Comparison of ENCODE assay signal across 11 mouse cellular contexts in genomic region chr17:27377151-27377550, GRCm38 (mm10).
DNase-seq lines count a peak whose midpoint lies in the region; ATAC-seq and TF ChIP-seq lines count a peak whose summit lies in the region.
"Had no signal": no experiment of that assay in that cellular context is flagged by ENCODE, and none has a peak within 500 bp of the region (broad histone marks: within the 10 kb centered on the region; RNA-seq: fewer than 3 reads in every experiment).

No protein-coding gene starts in this region.

- H3K36me3 ChIP-seq in liver, embryonic 14.5 days (replicated peaks; ENCODE audit: control insufficient read depth, insufficient read depth, low read depth): no peaks in the 10 kb centered on the region
- no peaks in the 10 kb centered on the region for H3K36me3 ChIP-seq in E14TG2a.4 (ENCODE audit: insufficient read depth, low read length)
- H3K36me3 ChIP-seq: liver, embryonic 15.5 days; midbrain, embryonic 15.5 days had no signal

- no peak for ATAC-seq in liver, embryonic 14.5 days (ENCODE audit: insufficient read depth)
- ATAC-seq: midbrain, embryonic 15.5 days had no signal

- intact Hi-C loops in gastrocnemius, adult 2 months (cut with DNase I): no loop called here

- no peak overlapping the region for H3K4me2 ChIP-seq in liver, embryonic 14.5 days (ENCODE audit: low read depth)
- H3K4me2 ChIP-seq: liver, embryonic 15.5 days; midbrain, embryonic 15.5 days had no signal

- no peak for DNase-seq in gastrocnemius, adult 2 months
- DNase-seq in gastrocnemius, postnatal 4 days (ENCODE audit: low spot score in 2 of 2): no peak
- no peak for DNase-seq in liver, embryonic 14.5 days (ENCODE audit: low read depth in 3 of 3, low spot score in 3 of 3)
- no peak for DNase-seq in liver
- DNase-seq in brain, embryonic 14.5 days (ENCODE audit: low read depth): no peak
- DNase-seq in embryo, embryonic 9.5 days (ENCODE audit: extremely low spot score): no peak
- DNase-seq: cerebellum, postnatal 25 days; kidney, postnatal 10 days had no signal

- 76% methylated on average over 1 of the region's 1 CpGs for WGBS in liver, embryonic 14.5 days (ENCODE audit: insufficient replicate concordance)

- H3K4me3 ChIP-seq in gastrocnemius, adult 2 months: no peak overlapping the region
- H3K4me3 ChIP-seq in liver, embryonic 14.5 days (ENCODE audit: insufficient read depth in 1 of 2, low read depth in 2 of 2, low read length in 2 of 2): no peak overlapping the region
- H3K4me3 ChIP-seq in E14TG2a.4 (replicated peaks; ENCODE audit: low read length): no peak overlapping the region
- H3K4me3 ChIP-seq: liver, embryonic 15.5 days; midbrain, embryonic 15.5 days had no signal

- no peaks in the 10 kb centered on the region for H3K9me3 ChIP-seq in liver, embryonic 14.5 days (ENCODE audit: control insufficient read depth, low read length)
- peaks cover 56% of the 10 kb centered on the region for H3K9me3 ChIP-seq in E14TG2a.4 (ENCODE audit: low read length)
- H3K9me3 ChIP-seq: liver, embryonic 15.5 days; midbrain, embryonic 15.5 days had no signal

- H3K9ac ChIP-seq in liver, embryonic 14.5 days (replicated peaks): no peak overlapping the region
- H3K9ac ChIP-seq: liver, embryonic 15.5 days; midbrain, embryonic 15.5 days had no signal

- TF ChIP-seq POLR2A in brain, embryonic 14.5 days (IDR thresholded peaks at IDR 0.05; ENCODE audit: borderline replicate concordance, extremely low read depth, insufficient read depth, insufficient read length, poor library complexity, severe bottlenecking): no peak

- H3K4me1 ChIP-seq in liver, embryonic 14.5 days (replicated peaks; ENCODE audit: control insufficient read depth in 2 of 2, insufficient read depth in 2 of 2, low read length in 1 of 2): no peaks in the 10 kb centered on the region
- H3K4me1 ChIP-seq in E14TG2a.4 (replicated peaks; ENCODE audit: low read depth, low read length): peaks cover 30% of the 10 kb centered on the region
- H3K4me1 ChIP-seq: liver, embryonic 15.5 days had no signal

- H3K27me3 ChIP-seq in liver, embryonic 14.5 days (ENCODE audit: control insufficient read depth, insufficient read depth, low read length): no peaks in the 10 kb centered on the region
- H3K27me3 ChIP-seq in E14TG2a.4 (ENCODE audit: insufficient read depth, low read length): peaks cover 13% of the 10 kb centered on the region
- H3K27me3 ChIP-seq: liver, embryonic 15.5 days; midbrain, embryonic 15.5 days had no signal

- TF ChIP-seq EP300 in liver, embryonic 14.5 days (IDR thresholded peaks at IDR 0.05; ENCODE audit: low read depth): no peak

- no peak overlapping the region for H3K27ac ChIP-seq in gastrocnemius, adult 2 months
- H3K27ac ChIP-seq in liver, embryonic 14.5 days: no peak overlapping the region
- H3K27ac ChIP-seq: liver, embryonic 15.5 days; midbrain, embryonic 15.5 days had no signal

- peak; percentile 37; the same call in 1 of the 2 replicates for TF ChIP-seq CTCF in gastrocnemius, adult 2 months (IDR thresholded peaks at IDR 0.05)
- TF ChIP-seq CTCF in liver, embryonic 14.5 days (IDR thresholded peaks at IDR 0.05; ENCODE audit: low read depth): peak; percentile 52
- TF ChIP-seq CTCF in E14TG2a.4 (conservative IDR thresholded peaks at IDR 0.05; ENCODE audit: low read length): peak; percentile 55
- peak; percentile 7; the same call in 1 of the 2 replicates for TF ChIP-seq CTCF in brain, embryonic 14.5 days (IDR thresholded peaks at IDR 0.05; ENCODE audit: borderline replicate concordance, extremely low read depth, insufficient read depth, insufficient read length)
